Mouse (Mus musculus) forebrain, embryonic 15.5 days (tissue): ENCODE results near the gene Gm20696. TPM values are rescaled to one million over a fixed set of nuclear protein-coding genes. Genes with fewer than 3 reads are reported as not detected.

Experiments
- ATAC-seq: fragments of 200-750 bp; cut with Nextera tagmentation; replicated peaks from 2 replicates; pipeline ENCODE4 v1.8.0; 2017; ENCODE audit warnings: mild to moderate bottlenecking, moderate TSS enrichment, moderate library complexity
- H3K27ac ChIP-seq: fragments of 300-500 bp; sonication (generic); replicated peaks from 2 replicates; pipeline ENCODE4 v1.5.1; 2015; ENCODE audit warnings: mild to moderate bottlenecking, inconsistent platforms
- H3K27me3 ChIP-seq: fragments of 300-500 bp; sonication (generic); 2 replicates; pipeline ENCODE4 v1.6.1; 2015; ENCODE audit warnings: inconsistent platforms
- H3K36me3 ChIP-seq: fragments of 300-500 bp; sonication (generic); 2 replicates; pipeline ENCODE4 v1.6.1; 2015; ENCODE audit warnings: mild to moderate bottlenecking, inconsistent platforms
- H3K4me1 ChIP-seq: fragments of 300-500 bp; sonication (generic); 2 replicates; pipeline ENCODE4 v1.6.1; 2015; ENCODE audit warnings: inconsistent platforms
- H3K4me2 ChIP-seq: fragments of 300-500 bp; sonication (generic); replicated peaks from 2 replicates; pipeline ENCODE4 v1.6.1; 2015; ENCODE audit warnings: mild to moderate bottlenecking, inconsistent platforms
- H3K4me3 ChIP-seq: fragments of 300-500 bp; sonication (generic); 2 replicates; pipeline ENCODE4 v1.5.1; 2015; ENCODE audit warnings: mild to moderate bottlenecking, inconsistent platforms
- H3K9ac ChIP-seq: fragments of 300-500 bp; sonication (generic); replicated peaks from 2 replicates; pipeline ENCODE4 v1.6.1; 2015; ENCODE audit warnings: mild to moderate bottlenecking, inconsistent platforms
- H3K9me3 ChIP-seq: fragments of 300-500 bp; sonication (generic); 2 replicates; pipeline ENCODE4 v1.6.1; 2016; ENCODE audit warnings: inconsistent platforms
- WGBS: fragments of 180-500 bp; shearing (Covaris S2); methylation state at CpG from one replicate; pipeline ENCODE4 v1.1.7; 2015; ENCODE audit warnings: mixed read lengths; 5-methylcytosine and 5-hydroxymethylcytosine counted together
- polyA plus RNA-seq: library from polyadenylated mRNA; unstranded; fragments of >200 nt; fragmentation: Nextera tagmentation; extraction: Ambion mirVana; gene quantifications from 2 replicates; pipeline ENCODE4 v1.2.1, GENCODE M21; 2015

The Gm20696 gene
- polyA plus RNA-seq, 1 experiment from 2014 or later = 5.8 TPM

DNA sequence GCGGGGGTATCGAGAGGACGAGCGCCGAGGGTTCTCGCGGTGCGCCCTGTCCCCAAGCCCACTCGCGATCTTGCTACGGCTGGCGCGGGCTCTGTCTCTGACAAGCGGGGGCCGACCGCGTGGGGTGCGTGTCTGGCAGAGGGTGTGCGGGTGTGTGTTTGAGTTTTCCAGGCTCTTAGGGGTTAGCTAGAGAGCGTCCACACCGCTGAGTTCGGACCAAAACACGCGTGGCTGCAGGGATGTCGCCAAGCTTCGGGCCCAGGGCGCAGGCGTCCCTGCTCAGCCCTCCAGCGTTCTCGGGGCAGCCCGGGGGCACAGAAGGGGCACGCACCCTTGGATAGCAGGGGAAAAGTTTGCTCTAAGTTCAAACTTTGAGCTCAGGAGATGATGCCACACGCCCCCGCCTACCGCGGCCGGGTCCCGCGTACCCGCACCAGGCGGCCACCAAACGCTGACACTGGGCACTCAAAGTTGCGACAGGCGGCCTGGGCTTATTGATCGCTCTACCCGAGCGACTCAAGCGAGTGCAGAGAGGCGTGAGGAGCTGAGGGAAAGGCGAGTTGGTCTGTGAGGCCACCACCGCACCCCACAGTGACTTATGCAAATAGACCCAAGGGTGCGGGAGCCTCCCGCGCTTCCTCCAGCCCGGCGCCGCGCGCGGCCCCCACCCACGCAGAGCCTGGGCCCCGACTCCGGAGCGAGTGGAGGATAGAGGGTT is 144.8 kb downstream of the Gm20696 start:
- peak; percentile 13 for ATAC-seq
- Histone ChIP-seq H3K27me3 (no peaks in the 10 kb centered on the region), H3K36me3 (no peaks in the 10 kb centered on the region), H3K9ac (peak overlapping the region; percentile 98), H3K4me3 (peak overlapping the region; percentile 62), H3K27ac (peak overlapping the region; percentile 100), H3K4me1 (peaks cover 24% of the 10 kb centered on the region; the same call in 1 of the 2 replicates), H3K9me3 (no peaks in the 10 kb centered on the region), H3K4me2 (peak overlapping the region; percentile 98)
- 0% methylated on average over 64 of the region's 64 CpGs for WGBS

- Histone ChIP-seq H3K4me1 (peaks cover 28% of the 10 kb centered on the region), H3K4me3 (peak overlapping the region; percentile 62), H3K9me3 (no peaks in the 10 kb centered on the region), H3K27me3 (no peaks in the 10 kb centered on the region), H3K4me2 (peak overlapping the region; percentile 98), H3K27ac (peak overlapping the region; percentile 100), H3K9ac (peak overlapping the region; percentile 98), H3K36me3 (no peaks in the 10 kb centered on the region)
- peak; percentile 46 for ATAC-seq
- under 1% methylated on average over 51 of the region's 54 CpGs for WGBS
Measured at GRCm38 (mm10) chr6:99521038-99521640, 145.5 kb downstream of the Gm20696 start.

DNA sequence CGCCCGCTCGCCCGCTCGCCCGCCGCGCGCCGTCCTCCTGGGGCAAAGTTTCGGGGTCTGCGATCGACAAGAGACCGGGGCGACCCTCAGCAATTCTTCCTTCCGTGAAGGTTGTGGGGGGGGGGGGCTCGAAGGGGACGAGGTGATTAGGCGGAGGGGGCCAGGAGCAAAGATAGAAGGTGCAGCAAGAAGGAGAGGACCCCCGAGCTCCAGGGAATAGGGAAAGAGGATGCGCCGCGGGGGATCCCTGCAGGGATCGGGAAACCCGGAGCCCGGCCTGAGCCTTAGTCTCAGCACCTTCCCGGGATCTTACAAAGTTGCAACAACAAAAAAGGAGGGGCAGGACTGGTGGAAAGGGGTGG is 145.9 kb downstream of the Gm20696 start:
- peak; percentile 55 for ATAC-seq
- H3K9me3 ChIP-seq = no peaks in the 10 kb centered on the region
- no peaks in the 10 kb centered on the region for H3K36me3 ChIP-seq
- H3K4me3 ChIP-seq = peak overlapping the region; percentile 62
- peaks cover 28% of the 10 kb centered on the region for H3K4me1 ChIP-seq
- under 1% methylated on average over 25 of the region's 27 CpGs for WGBS
- H3K27me3 ChIP-seq = no peaks in the 10 kb centered on the region
- peak overlapping the region; percentile 100 for H3K27ac ChIP-seq
- H3K9ac ChIP-seq = peak overlapping the region; percentile 98
- peak overlapping the region; percentile 98 for H3K4me2 ChIP-seq

DNA sequence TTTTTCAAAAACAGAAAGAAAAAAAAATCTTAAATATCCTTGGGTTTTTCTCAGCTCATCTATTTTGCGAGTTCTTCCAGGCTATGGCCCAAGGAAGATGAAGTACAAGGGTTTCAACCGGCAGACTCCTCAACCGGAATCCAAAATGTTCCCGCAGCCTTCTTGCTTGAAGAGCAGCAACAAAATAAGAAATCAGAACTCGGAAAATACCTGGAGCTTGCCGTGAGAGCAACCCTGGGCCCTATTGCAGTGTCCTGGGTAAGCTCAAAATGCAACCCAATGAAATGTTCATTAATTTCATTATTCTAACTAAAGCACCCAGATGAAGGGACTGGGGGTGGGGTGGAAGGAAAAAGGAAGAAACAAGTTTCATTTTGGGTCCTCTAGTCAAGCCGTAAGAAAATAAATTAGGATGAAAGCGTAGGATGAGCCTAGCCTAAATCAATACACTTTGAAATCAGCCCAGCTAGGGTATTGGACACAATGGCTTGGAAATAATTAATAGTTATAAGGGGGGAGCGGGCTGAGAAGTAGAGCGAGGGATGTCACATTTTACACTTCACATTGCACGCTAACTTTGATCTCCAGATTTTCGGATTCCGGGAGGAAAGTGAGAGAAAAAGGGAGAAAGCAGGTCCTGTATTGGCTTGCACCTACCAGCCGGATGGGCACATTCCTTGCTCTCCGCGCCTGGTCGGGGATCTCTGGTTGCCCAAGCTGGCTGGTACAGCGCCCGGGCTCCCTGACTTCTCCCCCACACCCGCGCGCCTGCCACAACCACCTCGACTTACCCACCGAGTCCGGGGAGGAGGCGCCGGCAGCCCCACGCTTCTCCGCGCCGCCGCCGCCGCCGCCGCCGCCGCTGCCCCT is 146.6 kb downstream of the Gm20696 start:
- ATAC-seq = 0 out of 2 replicates have a peak, but pooled peaks have one; percentile 4
- 2% methylated on average over 38 of the region's 38 CpGs for WGBS
- H3K36me3 ChIP-seq = no peaks in the 10 kb centered on the region

GRCm38 (mm10) chr6:99519052-99519451 is 147.5 kb downstream of the Gm20696 start:
- H3K9ac ChIP-seq = 0 out of 2 replicates have a peak overlapping the region, but pooled peaks have one; percentile 98
- no peak for ATAC-seq
- 29% methylated on average over 4 of the region's 4 CpGs for WGBS
- H3K27me3 ChIP-seq = no peaks in the 10 kb centered on the region
- peak overlapping the region; percentile 62; the same call in 1 of the 2 replicates for H3K4me3 ChIP-seq
- peak overlapping the region; percentile 100; the same call in 1 of the 2 replicates for H3K27ac ChIP-seq
- no peaks in the 10 kb centered on the region for H3K9me3 ChIP-seq
- peaks cover 24% of the 10 kb centered on the region for H3K4me1 ChIP-seq
- peak overlapping the region; percentile 98 for H3K4me2 ChIP-seq
- no peaks in the 10 kb centered on the region for H3K36me3 ChIP-seq

More for the DNA sequence above, 146.6 kb downstream of the Gm20696 start:
- Histone ChIP-seq H3K4me2 (peak overlapping the region; percentile 98), H3K9ac (peak overlapping the region; percentile 98), H3K9me3 (no peaks in the 10 kb centered on the region), H3K27ac (peak overlapping the region; percentile 100), H3K4me3 (peak overlapping the region; percentile 62), H3K27me3 (no peaks in the 10 kb centered on the region), H3K4me1 (peaks cover 25% of the 10 kb centered on the region)

DNA sequence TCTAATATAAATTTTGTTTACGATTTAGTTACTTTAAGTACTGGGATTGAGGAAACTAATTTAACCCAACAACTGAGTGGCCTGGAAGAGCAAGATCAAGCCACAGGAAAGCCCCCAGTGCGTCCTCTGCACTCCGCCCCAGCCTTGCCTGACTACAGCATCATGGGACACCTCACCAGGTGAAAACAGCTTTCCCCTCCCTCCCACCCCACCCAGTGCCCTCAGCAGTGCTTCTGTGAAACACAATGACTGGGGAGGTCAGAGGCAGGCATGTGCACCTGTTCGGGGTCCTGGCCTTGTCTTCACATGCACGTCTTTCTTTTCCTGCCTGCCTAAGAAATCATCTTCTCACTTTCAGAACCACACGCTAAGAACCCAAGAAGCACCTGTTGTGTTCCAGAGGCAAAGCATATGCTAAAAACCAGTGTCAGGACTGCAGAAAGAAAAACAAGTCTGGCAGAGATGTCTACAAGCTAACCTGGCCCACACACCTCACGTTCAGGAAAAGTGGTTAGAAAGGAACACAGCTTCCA is 150.9 kb downstream of the Gm20696 start:
- Histone ChIP-seq H3K27ac (no peak overlapping the region), H3K9ac (no peak overlapping the region), H3K4me2 (no peak overlapping the region), H3K4me1 (peaks cover 16% of the 10 kb centered on the region), H3K27me3 (no peaks in the 10 kb centered on the region), H3K4me3 (no peak overlapping the region), H3K9me3 (no peaks in the 10 kb centered on the region), H3K36me3 (no peaks in the 10 kb centered on the region)
- no peak for ATAC-seq
- WGBS = 76% methylated on average over 7 of the region's 7 CpGs

GRCm38 (mm10) chr6:99511862-99512261 is 154.7 kb downstream of the Gm20696 start:
- Histone ChIP-seq H3K4me2 (no peak overlapping the region), H3K27me3 (no peaks in the 10 kb centered on the region), H3K4me3 (no peak overlapping the region), H3K9ac (no peak overlapping the region), H3K9me3 (no peaks in the 10 kb centered on the region), H3K27ac (no peak overlapping the region), H3K4me1 (peaks cover 21% of the 10 kb centered on the region), H3K36me3 (no peaks in the 10 kb centered on the region)
- no peak for ATAC-seq
- WGBS = 59% methylated on average over 6 of the region's 6 CpGs

DNA sequence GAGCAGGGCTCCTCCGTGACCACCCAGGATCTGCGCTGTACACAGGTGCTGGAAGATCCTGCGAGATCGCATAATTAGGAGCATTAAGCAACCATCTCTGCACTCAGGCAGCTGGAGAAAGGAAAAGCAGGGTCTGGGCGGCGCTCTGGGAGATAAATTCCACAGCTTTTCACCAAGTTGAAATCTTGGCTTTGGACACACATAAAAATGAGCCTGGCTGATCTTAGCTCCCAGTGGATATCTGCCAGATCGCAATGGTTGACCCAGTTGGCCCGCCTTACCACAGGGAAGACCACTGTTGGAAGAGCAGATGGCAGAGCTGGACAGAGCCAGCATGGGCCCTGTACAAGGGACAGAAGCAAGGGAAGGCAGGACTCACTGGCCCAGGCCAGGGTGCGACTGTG is 157.4 kb downstream of the Gm20696 start:
- H3K4me1 ChIP-seq = peaks cover 18% of the 10 kb centered on the region
- no peaks in the 10 kb centered on the region for H3K9me3 ChIP-seq
- no peak overlapping the region for H3K9ac ChIP-seq
- H3K4me3 ChIP-seq = no peak overlapping the region
- ATAC-seq = peak; percentile 71
- H3K36me3 ChIP-seq = no peaks in the 10 kb centered on the region
- 0 out of 2 replicates have a peak overlapping the region, but pooled peaks have one; percentile 15 for H3K27ac ChIP-seq
- no peaks in the 10 kb centered on the region for H3K27me3 ChIP-seq
- no peak overlapping the region for H3K4me2 ChIP-seq
- 55% methylated on average over 9 of the region's 9 CpGs for WGBS

DNA sequence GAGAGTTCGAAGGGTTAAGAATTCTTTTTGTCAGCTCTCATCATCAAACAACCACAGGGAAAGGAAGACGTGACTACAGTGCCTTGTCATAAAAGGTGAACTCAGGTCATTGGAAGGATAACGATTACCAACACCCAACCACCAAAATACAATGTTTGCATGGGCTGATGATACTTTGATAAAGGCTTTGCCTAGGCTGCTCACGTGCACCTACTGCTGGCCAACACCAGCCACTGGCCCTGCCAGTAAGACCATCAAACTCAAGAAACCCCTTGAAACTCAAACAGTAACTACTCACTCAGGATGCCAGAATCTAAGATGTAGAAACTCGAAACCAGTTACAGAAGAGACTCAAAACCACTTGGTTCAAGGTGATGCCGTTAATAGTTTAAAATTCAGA is 159.8 kb downstream of the Gm20696 start:
- Histone ChIP-seq H3K4me2 (no peak overlapping the region), H3K4me3 (no peak overlapping the region), H3K4me1 (peaks cover 18% of the 10 kb centered on the region), H3K9ac (no peak overlapping the region), H3K27ac (no peak overlapping the region), H3K27me3 (no peaks in the 10 kb centered on the region), H3K36me3 (no peaks in the 10 kb centered on the region), H3K9me3 (no peaks in the 10 kb centered on the region)
- 86% methylated on average over 6 of the region's 6 CpGs for WGBS
- ATAC-seq = no peak

GRCm38 (mm10) chr6:99503741-99504140 is 162.9 kb downstream of the Gm20696 start:
- 89% methylated on average over 1 of the region's 1 CpGs for WGBS
- Histone ChIP-seq H3K27me3 (no peaks in the 10 kb centered on the region), H3K27ac (no peak overlapping the region), H3K36me3 (no peaks in the 10 kb centered on the region), H3K9me3 (no peaks in the 10 kb centered on the region), H3K4me3 (no peak overlapping the region), H3K9ac (no peak overlapping the region), H3K4me1 (no peaks in the 10 kb centered on the region), H3K4me2 (no peak overlapping the region)
- ATAC-seq = no peak

GRCm38 (mm10) chr6:99502727-99503126 is 163.9 kb downstream of the Gm20696 start:
- 90% methylated on average over 2 of the region's 2 CpGs for WGBS

More at GRCm38 (mm10) chr6:99502727-99503126, 163.9 kb downstream of the Gm20696 start:
- ATAC-seq = no peak
- Histone ChIP-seq H3K9me3 (no peaks in the 10 kb centered on the region), H3K27me3 (no peaks in the 10 kb centered on the region), H3K36me3 (no peaks in the 10 kb centered on the region), H3K9ac (no peak overlapping the region), H3K4me2 (no peak overlapping the region), H3K27ac (no peak overlapping the region), H3K4me1 (no peaks in the 10 kb centered on the region), H3K4me3 (no peak overlapping the region)
